Mouse (Mus musculus): ENCODE measurements around the gene Olfr961. TPM values are rescaled to one million over a fixed set of nuclear protein-coding genes. Genes with fewer than 3 reads are reported as not detected.

Gene Olfr961
- polyA plus RNA-seq (2012; rRNA removed) (not detected in 2 replicates), polyA plus RNA-seq (2014; fragmentation: Nextera tagmentation; extraction: Ambion mirVana) (not detected in 2 replicates)

DNA sequence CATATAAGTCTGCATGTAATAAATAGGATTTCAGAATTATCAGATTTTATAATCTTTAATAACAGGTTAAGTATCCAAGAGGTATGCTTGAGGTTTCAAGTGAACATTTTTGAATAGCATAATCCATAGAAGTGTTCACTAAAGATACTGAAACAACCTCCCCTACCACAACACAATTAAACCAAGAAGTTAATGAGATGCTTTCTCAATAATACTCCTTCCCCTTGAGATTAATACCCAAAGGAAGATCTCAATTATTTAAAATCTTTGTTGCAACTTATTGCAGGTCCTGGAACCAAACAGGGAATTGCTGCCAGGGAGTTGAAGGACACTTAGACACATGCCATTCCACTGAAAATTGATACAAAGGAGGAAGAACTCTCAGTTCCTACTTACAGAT lies at the start of gene Olfr961:
Gene Olfr961, plus strand, starts transcription at position 301 of the 400 bp plus-strand sequence.
- no peaks in the 10 kb centered on the region for H3K36me3 ChIP-seq (ENCODE audit: control insufficient read depth, insufficient read depth, low read length)
- ATAC-seq (ENCODE audit: low FRiP score, low read depth) (no peak), DNase-seq (ENCODE audit: low spot score) (no peak)
- no peak within 1 kb of the TSS for H3K27ac ChIP-seq (replicated peaks; ENCODE audit: low read depth, low read length)
- no peak for TF ChIP-seq POLR2A (IDR thresholded peaks at IDR 0.05; ENCODE audit: borderline replicate concordance, extremely low read depth, insufficient read depth, insufficient read length)
- H3K4me3 ChIP-seq (replicated peaks; ENCODE audit: low read length): no peak within 1 kb of the TSS
- H3K9ac ChIP-seq (ENCODE audit: low read depth, low read length, severe bottlenecking): no peak within 1 kb of the TSS
- no peaks in the 10 kb centered on the region for H3K4me1 ChIP-seq (ENCODE audit: control insufficient read depth, insufficient read depth, low read length)
- H3K27me3 ChIP-seq (ENCODE audit: control insufficient read depth, insufficient read depth, low read length): no peaks in the 10 kb centered on the region
- no peaks in the 10 kb centered on the region for H3K9me3 ChIP-seq (ENCODE audit: control insufficient read depth, low read length)
- no peak within 1 kb of the TSS for H3K4me2 ChIP-seq (replicated peaks; ENCODE audit: low read depth, low read length, severe bottlenecking)

DNA sequence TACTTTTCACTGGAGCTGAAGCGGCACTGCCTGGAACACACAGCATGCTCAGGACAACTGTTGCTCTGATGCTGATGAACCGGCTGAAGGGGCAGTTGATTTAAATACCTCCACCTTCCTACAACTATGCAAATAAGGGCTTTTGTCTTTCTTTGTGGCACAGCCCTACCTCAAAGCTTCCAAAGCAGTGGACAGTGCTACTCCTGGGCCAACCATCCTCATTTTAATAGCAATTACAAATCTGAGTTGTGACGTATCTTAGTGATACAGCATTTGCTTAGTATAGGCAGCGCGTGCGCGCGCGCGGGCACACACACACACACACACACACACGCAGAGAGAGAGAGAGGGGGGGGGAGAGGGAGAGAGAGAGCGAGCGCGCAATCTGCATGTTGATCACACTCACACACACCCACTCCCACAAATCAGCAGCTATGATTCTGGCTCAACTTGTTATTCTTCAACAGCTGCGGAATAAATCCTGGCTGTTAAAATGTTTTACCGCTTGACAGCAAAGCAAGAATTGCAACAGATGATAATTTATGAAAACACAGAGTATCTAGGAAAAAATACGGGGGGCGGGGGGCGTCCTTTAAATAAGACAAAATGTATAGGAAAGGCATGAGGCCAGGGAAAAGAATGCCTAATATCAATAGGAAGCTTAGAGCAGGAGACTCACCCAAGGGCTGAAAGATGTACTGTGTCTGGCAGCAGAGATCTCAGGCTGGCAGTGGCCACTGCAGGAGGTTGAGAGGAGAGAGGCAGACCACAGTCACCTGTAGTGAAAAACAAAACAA lies 42.2 kb upstream of the Olfr961 start:
- peak overlapping the region; percentile 48 for H3K9ac ChIP-seq (ENCODE audit: low read depth, low read length, severe bottlenecking)
- no peaks in the 10 kb centered on the region for H3K9me3 ChIP-seq (ENCODE audit: control insufficient read depth, low read length)
- TF ChIP-seq POLR2A (IDR thresholded peaks at IDR 0.05; ENCODE audit: borderline replicate concordance, extremely low read depth, insufficient read depth, insufficient read length): no peak
- H3K27me3 ChIP-seq (ENCODE audit: control insufficient read depth, insufficient read depth, low read length): no peaks in the 10 kb centered on the region
- no peaks in the 10 kb centered on the region for H3K4me1 ChIP-seq (ENCODE audit: control insufficient read depth, insufficient read depth, low read length)
- under 1% methylated on average over 18 of the region's 19 CpGs for WGBS
- peak overlapping the region; percentile 41 for H3K4me3 ChIP-seq (replicated peaks; ENCODE audit: low read length)
- no peak overlapping the region; the same call in 1 of the 2 replicates for H3K27ac ChIP-seq (replicated peaks; ENCODE audit: low read depth, low read length)
- H3K36me3 ChIP-seq (ENCODE audit: control insufficient read depth, insufficient read depth, low read length): 0 out of 2 replicates have a peak, but pooled peaks cover 3% of the 10 kb centered on the region
- peak; percentile 63 for ATAC-seq (ENCODE audit: low FRiP score, low read depth)
- peak overlapping the region; percentile 63 for H3K4me2 ChIP-seq (replicated peaks; ENCODE audit: low read depth, low read length, severe bottlenecking)
- DNase-seq (ENCODE audit: low spot score): peak; percentile 71

DNA sequence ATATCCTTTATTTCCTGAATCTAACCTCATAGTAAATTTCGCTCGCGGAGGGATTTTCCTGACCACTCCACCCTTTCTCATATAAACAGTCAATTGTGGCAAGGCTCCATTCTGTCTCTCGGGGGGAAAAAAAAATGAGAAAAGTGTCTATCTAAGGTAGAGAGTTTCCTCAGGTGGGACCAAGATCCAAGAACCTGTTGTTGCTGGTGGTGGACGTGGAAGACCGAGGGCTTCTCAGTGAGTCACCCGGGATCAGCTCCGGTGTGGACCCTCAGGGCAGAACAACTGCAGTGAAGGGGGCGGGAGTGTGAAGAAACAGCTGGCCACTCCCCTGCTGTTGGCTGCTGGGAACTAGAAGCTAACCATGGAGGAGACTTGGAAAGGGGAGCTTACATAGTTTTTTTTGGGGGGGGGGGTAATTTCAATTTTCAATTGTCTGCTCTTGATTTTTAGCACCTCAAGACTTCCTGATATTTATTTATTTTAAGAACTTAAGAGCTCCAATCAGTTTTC lies 41.5 kb upstream of the Olfr961 start:
- TF ChIP-seq POLR2A (IDR thresholded peaks at IDR 0.05; ENCODE audit: borderline replicate concordance, extremely low read depth, insufficient read depth, insufficient read length): no peak
- ATAC-seq (ENCODE audit: low FRiP score, low read depth) (peak; percentile 83), DNase-seq (ENCODE audit: low spot score) (peak; percentile 80)
- peak overlapping the region; percentile 71; the same call in 1 of the 2 replicates for H3K27ac ChIP-seq (replicated peaks; ENCODE audit: low read depth, low read length)
- H3K36me3 ChIP-seq (ENCODE audit: control insufficient read depth, insufficient read depth, low read length): 0 out of 2 replicates have a peak, but pooled peaks cover 3% of the 10 kb centered on the region
- H3K4me3 ChIP-seq (replicated peaks; ENCODE audit: low read length): peak overlapping the region; percentile 41
- no peaks in the 10 kb centered on the region for H3K4me1 ChIP-seq (ENCODE audit: control insufficient read depth, insufficient read depth, low read length)
- H3K4me2 ChIP-seq (replicated peaks; ENCODE audit: low read depth, low read length, severe bottlenecking): peak overlapping the region; percentile 63
- 2% methylated on average over 9 of the region's 9 CpGs for WGBS
- H3K9me3 ChIP-seq (ENCODE audit: control insufficient read depth, low read length): no peaks in the 10 kb centered on the region
- H3K9ac ChIP-seq (ENCODE audit: low read depth, low read length, severe bottlenecking): peak overlapping the region; percentile 48
- H3K27me3 ChIP-seq (ENCODE audit: control insufficient read depth, insufficient read depth, low read length): no peaks in the 10 kb centered on the region

DNA sequence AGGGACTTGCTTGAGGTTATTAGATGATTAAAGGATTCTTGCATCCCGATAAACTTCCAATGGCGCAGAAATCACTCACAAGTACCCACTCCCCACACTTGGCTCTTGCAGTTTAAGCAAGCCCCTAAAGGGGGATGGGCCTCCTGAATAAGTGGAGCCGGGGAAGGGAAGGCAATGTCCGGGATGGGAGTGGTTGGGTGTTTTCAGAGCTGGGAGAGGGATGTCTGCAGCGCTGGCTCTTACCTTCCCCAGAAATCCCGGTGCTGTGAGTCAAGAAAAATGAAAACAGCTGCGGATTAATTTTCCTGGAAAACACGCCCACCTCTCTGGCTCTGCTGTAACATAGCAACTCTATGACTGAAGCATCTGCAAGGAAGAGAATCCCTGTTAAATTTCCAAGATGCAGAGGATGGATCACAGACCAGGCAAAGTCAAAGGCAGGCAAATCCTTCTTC lies 40.9 kb upstream of the Olfr961 start, which contains the start of gene AW551984:
Gene AW551984, minus strand, starts transcription at position 405 of the 455 bp plus-strand sequence.
- 0 out of 2 replicates have a peak, but pooled peaks cover 2% of the 10 kb centered on the region for H3K36me3 ChIP-seq (ENCODE audit: control insufficient read depth, insufficient read depth, low read length)
- no peak for TF ChIP-seq POLR2A (IDR thresholded peaks at IDR 0.05; ENCODE audit: borderline replicate concordance, extremely low read depth, insufficient read depth, insufficient read length)
- no peaks in the 10 kb centered on the region for H3K9me3 ChIP-seq (ENCODE audit: control insufficient read depth, low read length)
- ATAC-seq (ENCODE audit: low FRiP score, low read depth) (peak; percentile 77), DNase-seq (ENCODE audit: low spot score) (peak; percentile 82)
- H3K9ac ChIP-seq (ENCODE audit: low read depth, low read length, severe bottlenecking): peak within 1 kb of the TSS; percentile 48
- H3K27ac ChIP-seq (replicated peaks; ENCODE audit: low read depth, low read length): peak within 1 kb of the TSS; percentile 71
- H3K27me3 ChIP-seq (ENCODE audit: control insufficient read depth, insufficient read depth, low read length): no peaks in the 10 kb centered on the region
- H3K4me2 ChIP-seq (replicated peaks; ENCODE audit: low read depth, low read length, severe bottlenecking): peak within 1 kb of the TSS; percentile 63
- peak within 1 kb of the TSS; percentile 41 for H3K4me3 ChIP-seq (replicated peaks; ENCODE audit: low read length)
- 0% methylated on average over 8 of the region's 8 CpGs for whole genome bisulfite sequencing
- H3K4me1 ChIP-seq (ENCODE audit: control insufficient read depth, insufficient read depth, low read length): no peaks in the 10 kb centered on the region

DNA sequence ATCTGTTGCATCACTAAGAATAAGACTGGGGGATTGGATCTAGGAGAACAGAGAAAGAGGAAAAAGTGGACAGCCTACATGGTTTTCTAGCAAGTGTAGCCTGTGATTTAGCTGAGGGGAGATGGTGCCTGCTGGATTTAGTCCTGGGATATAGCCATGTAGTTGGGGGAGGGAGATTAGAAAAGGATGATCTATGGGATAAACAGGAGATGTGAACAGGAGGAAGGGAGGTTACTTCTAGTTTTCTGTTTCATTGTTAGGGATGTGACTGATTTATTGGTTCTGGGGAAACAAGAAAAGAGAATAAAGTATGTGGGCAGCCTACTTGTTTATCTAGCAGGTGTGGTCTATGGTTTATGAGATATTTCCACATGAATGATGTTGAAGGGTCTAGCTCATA lies 36.4 kb upstream of the Olfr961 start:
- DNase-seq (ENCODE audit: low spot score): no peak
- Histone ChIP-seq H3K27ac (replicated peaks; ENCODE audit: low read depth, low read length) (no peak overlapping the region), H3K4me1 (ENCODE audit: control insufficient read depth, insufficient read depth, low read length) (no peaks in the 10 kb centered on the region), H3K9ac (ENCODE audit: low read depth, low read length, severe bottlenecking) (no peak overlapping the region), H3K4me2 (replicated peaks; ENCODE audit: low read depth, low read length, severe bottlenecking) (no peak overlapping the region), H3K4me3 (replicated peaks; ENCODE audit: low read length) (no peak overlapping the region), H3K9me3 (ENCODE audit: control insufficient read depth, low read length) (no peaks in the 10 kb centered on the region), H3K27me3 (ENCODE audit: control insufficient read depth, insufficient read depth, low read length) (no peaks in the 10 kb centered on the region), H3K36me3 (ENCODE audit: control insufficient read depth, insufficient read depth, low read length) (no peaks in the 10 kb centered on the region)
- TF ChIP-seq POLR2A (IDR thresholded peaks at IDR 0.05; ENCODE audit: borderline replicate concordance, extremely low read depth, insufficient read depth, insufficient read length): no peak
- ATAC-seq (ENCODE audit: low FRiP score, low read depth): no peak
